Mouse (Mus musculus) embryonic fibroblast, embryonic 13.5 days (primary cell): Measurements from ENCODE around the gene Fam184a. TPM values are rescaled to one million over a fixed set of nuclear protein-coding genes. Genes with fewer than 3 reads are reported as not detected.
A peak's percentile ranks its signal among the peaks of the same experiment; 100 is the strongest.

Source experiments
- H3K27ac ChIP-seq: 2 replicates; pipeline ENCODE4 v1.5.1; 2012; ENCODE audit warnings: low read length, control low read depth, inconsistent platforms; ENCODE audit not compliant: insufficient read depth
- H3K4me1 ChIP-seq: 2 replicates; pipeline ENCODE4 v1.6.1; 2011; ENCODE audit warnings: low read length; ENCODE audit not compliant: control insufficient read depth, insufficient read depth
- H3K4me3 ChIP-seq: 2 replicates; pipeline ENCODE4 v1.5.1; 2011; ENCODE audit warnings: mild to moderate bottlenecking, control low read depth, low read length; ENCODE audit not compliant: insufficient read depth
- CTCF ChIP-seq: IDR thresholded peaks from 2 replicates; pipeline ENCODE4 v1.5.1; 2011; ENCODE audit warnings: mild to moderate bottlenecking, control low read depth, low read length, moderate library complexity, borderline replicate concordance; ENCODE audit not compliant: insufficient read depth
- POLR2A ChIP-seq: IDR thresholded peaks from 2 replicates; pipeline ENCODE4 v1.6.1; 2011; ENCODE audit warnings: low read depth, mild to moderate bottlenecking, control low read depth, low read length, moderate library complexity
- polyA plus RNA-seq: library from polyadenylated mRNA; stranded (reverse); fragments of >200 nt; gene quantifications from 2 replicates; pipeline ENCODE4 v1.2.4, GENCODE M21; 2011; ENCODE audit warnings: low read depth; ENCODE audit not compliant: missing spikeins, insufficient read length

Fam184a gene
- polyA plus RNA-seq, 1 experiment, result 3.8 TPM

DNA sequence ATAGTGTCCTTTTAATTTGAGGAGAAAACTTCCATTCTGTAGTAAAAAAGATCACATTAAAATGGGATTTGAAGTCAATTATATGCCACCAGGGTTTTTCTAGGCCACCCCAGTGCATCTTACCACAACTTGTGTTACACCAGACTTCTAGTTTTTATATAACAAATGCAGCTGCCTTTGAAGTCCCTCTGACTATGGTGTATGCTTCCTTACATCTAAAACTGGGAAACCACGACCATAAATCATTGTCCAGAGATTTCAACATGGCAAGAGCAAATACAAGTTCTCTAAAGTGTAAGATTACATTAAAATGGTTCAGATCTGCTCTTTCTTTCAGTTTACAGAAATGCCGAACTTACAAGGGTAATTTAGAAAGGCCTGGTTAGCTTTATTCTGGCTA lies 142.6 kb downstream of the Fam184a start:
- Histone ChIP-seq H3K27ac (no peak overlapping the region), H3K4me3 (no peak overlapping the region), H3K4me1 (no peaks in the 10 kb centered on the region)
- TF ChIP-seq POLR2A (no peak), CTCF (no peak)

DNA sequence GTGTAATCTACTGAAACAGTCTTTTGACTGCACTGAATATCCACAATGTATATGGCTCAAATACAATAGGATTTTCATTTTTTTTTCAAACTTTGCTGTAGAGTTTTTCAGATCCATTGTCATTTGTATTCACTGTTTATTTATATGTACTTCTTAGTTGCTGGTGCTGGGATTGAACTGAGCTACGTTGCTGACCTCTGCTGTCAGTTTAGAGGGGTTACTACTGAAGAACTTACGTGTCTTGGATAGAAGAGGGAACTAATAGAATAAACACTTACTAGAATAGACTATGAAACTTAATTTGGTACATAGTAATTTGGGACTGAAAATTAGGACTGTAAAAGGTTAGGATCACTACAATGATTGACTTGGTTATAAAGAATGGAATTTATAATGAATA lies 145.6 kb downstream of the Fam184a start:
- no peak for TF ChIP-seq POLR2A
- no peak for TF ChIP-seq CTCF
- Histone ChIP-seq H3K27ac (no peak overlapping the region), H3K4me3 (no peak overlapping the region), H3K4me1 (no peaks in the 10 kb centered on the region)

DNA sequence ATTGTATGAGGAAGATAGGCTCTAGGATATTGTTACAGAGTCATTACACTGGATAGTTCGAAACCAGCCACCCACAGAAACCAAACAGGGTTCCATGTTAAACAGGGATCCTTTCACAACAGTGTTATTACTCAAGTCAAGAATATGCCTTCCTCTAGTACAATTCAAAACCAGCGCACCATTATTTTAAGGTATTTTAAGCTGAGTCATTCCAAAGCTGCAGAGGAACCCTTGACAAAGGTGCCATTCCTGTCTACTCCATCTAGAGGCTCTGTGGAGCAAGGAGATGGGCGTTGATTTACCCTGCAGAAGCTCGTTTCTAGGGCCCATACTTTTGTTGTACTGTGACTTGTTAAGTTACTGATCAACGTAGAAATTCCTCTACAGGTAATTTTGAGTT lies 152.1 kb downstream of the Fam184a start:
- Histone ChIP-seq H3K4me1 (peaks cover 5% of the 10 kb centered on the region; the same call in 1 of the 2 replicates), H3K27ac (no peak overlapping the region), H3K4me3 (peak overlapping the region; percentile 19; the same call in 1 of the 2 replicates)
- TF ChIP-seq POLR2A, result no peak
- TF ChIP-seq CTCF, result no peak

DNA sequence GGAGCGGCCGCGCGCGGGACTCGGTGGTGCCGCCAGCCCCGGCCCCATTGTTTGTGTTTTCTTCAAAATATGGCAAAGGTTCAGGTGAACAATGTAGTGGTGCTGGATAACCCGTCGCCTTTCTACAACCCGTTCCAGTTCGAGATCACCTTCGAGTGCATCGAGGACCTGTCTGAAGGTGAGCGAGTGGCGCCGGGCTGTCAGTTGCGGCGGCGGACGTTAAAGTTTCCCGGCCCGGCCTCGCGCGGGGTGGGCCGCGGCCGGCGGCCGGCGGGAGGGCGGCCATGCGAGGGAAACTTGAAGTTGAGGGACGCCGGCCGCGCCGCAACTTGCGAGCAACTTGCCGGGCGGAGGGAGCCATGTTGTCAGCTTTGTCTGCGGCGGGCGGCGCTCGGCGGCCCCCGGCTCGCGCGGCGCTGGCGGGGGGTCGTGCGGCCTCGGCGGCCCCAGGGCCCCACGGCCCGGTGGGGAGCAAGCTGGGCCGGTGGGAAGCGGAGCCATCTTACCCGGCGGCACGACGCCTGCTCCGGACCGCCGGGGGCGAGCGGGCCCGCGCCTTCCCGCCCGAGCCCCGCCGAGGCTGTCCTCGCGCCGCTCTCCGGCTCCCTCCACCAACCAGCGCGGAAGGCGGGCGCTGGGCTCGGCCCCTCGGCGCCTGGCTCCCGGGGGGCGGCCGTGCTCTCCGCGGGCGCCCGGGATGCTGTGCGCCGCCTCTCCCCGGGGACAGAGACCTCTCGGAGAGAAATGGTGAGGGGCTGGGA lies 153.6 kb downstream of the Fam184a start:
- Histone ChIP-seq H3K4me3 (peak overlapping the region; percentile 98), H3K4me1 (peaks cover 5% of the 10 kb centered on the region; the same call in 1 of the 2 replicates), H3K27ac (peak overlapping the region; percentile 66)
- no peak for TF ChIP-seq CTCF
- TF ChIP-seq POLR2A, result no peak

DNA sequence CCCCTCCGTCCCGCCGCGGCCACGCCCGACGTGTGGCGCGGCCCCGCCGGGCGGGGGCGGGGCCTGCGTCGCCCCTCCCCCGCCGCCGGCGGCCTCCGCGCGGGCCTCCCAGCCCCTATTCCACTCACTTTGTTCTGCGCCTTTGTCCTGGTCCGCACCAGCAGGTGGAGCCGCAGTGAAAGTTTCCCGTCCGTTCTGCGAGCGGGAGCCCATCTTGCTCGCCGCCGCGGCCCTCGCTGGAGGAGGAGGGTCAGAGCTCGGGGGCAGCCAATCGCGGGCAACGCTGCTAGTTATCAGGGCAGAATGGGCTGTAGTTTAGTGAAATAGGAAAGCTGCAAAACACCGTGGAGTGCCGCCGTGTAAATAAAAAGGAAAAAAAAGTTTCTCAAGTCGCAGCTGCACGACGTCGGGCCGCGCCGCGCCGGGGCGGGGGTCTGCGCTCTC lies 154.2 kb downstream of the Fam184a start, which contains the start of gene Asf1a:
Gene Asf1a (plus strand): TSS at position 81 of the 444 bp plus-strand sequence.
- Histone ChIP-seq H3K4me3 (peak within 1 kb of the TSS; percentile 98), H3K27ac (peak within 1 kb of the TSS; percentile 97), H3K4me1 (peaks cover 5% of the 10 kb centered on the region; the same call in 1 of the 2 replicates)
- TF ChIP-seq POLR2A, result peak; percentile 78
- peak; percentile 72 for TF ChIP-seq CTCF

DNA sequence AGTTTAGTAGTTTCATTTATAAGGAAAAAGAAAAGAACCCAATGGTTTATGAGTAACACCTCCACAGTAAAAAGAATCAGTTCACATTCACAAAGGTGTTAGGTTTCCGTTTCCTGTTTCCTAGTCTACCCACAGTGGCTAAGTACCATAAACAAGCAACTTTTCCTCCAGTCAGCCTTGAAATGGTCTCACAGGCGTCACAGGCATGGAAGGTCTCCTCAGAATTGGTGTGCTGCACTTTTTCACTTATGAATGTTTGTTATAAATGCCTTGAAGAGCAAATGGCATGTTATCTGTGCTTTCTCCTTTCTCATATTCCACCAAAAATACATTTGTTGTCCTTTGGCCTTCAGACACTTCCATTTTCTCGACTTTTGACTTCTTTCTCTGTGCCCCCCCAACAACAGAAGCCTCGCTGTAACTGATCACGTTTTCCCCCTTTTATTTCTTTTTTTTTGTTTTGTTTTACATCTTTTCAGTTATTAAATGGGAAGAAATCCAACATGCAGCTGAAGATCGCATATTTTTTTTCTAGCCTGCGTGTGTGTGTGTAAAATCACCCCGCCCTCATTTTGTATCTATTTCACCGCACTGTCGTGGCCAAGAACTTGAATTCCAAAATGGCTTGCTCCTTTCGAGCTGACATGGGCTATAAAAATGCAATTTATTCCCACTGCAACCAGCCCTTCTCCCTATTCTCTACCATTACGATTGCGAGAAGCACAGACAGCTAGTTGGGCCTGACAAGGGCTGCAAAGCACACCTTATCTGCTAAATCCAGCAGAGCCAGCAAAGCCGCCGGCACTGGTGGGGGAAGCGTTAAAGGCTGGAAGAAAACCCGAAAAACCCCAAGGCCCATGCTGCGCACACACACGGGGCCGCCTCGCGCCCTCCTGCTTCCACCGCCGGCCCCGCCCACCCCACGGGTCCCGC lies 154.9 kb downstream of the Fam184a start:
- peak; percentile 71 for TF ChIP-seq POLR2A
- no peak for TF ChIP-seq CTCF
- Histone ChIP-seq H3K27ac (peak overlapping the region; percentile 97), H3K4me3 (peak overlapping the region; percentile 70), H3K4me1 (peaks cover 5% of the 10 kb centered on the region; the same call in 1 of the 2 replicates)

DNA sequence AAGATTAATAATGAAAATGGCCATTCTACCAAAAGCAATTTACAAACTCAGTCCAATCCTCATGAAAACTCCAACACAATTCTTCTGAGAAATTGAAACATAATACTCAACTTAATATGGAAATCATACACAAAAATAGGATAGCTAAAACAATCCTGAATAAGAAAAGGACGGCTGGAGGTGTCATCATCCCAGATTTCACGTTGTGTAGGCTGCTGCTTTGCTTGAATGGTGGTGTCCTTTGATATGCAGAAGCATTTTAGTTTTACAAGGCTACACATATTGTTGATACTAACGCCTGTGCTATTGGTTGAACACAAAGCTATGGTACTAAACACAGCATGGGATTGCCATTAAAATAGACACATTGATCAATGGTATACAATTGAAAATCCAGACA lies 165.1 kb downstream of the Fam184a start:
- Histone ChIP-seq H3K4me3 (no peak overlapping the region), H3K4me1 (no peaks in the 10 kb centered on the region), H3K27ac (no peak overlapping the region)
- TF ChIP-seq CTCF (no peak), POLR2A (no peak)

Other genes with a start within 250 kb of the Fam184a start
- gene Asf1a, start 154.4 kb downstream of the Fam184a start, polyA plus RNA-seq, result 31.0 and 44.3 TPM in 2 replicates
- 5.0 and 6.4 TPM in 2 replicates for gene Mcm9, start 120.7 kb downstream of the Fam184a start, polyA plus RNA-seq